Mouse (Mus musculus) liver, adult (tissue): Measurements from ENCODE around the gene Acot4.
A peak's percentile ranks its signal among the peaks of the same experiment; 100 is the strongest.
"Not testable (repeated sequence)": the region's sequence is repeated elsewhere in the genome, so short reads cannot be mapped to it uniquely, and the experiment has no call there.

Experiments
- GATA4 ChIP-seq: IDR thresholded peaks from 2 replicates; pipeline ENCODE4 v1.6.1; 2014; ENCODE audit warnings: mild to moderate bottlenecking, low read length; ENCODE audit not compliant: insufficient replicate concordance

Gene Acot4

GRCm38 (mm10) chr12:84025888-84026287, 12.3 kb upstream of the Acot4 start:
- TF ChIP-seq GATA4 = no peak

- TF ChIP-seq GATA4 = no peak
Measured at GRCm38 (mm10) chr12:84030659-84031332, 7.4 kb upstream of the Acot4 start.

GRCm38 (mm10) chr12:84032854-84033253, 5.3 kb upstream of the Acot4 start:
- TF ChIP-seq GATA4 = peak; percentile 91

- TF ChIP-seq GATA4 = peak; percentile 57; the same call in 1 of the 2 replicates
Measured at GRCm38 (mm10) chr12:84034108-84034507, 4.1 kb upstream of the Acot4 start.

GRCm38 (mm10) chr12:84038691-84039111, 522 bp downstream of the Acot4 start, which contains the start of gene Gm49366:
Gm49366 (plus strand) TSS chr12:84038935.
- TF ChIP-seq GATA4 = not testable (repeated sequence)

GRCm38 (mm10) chr12:84042248-84042647, 4.1 kb downstream of the Acot4 start:
- peak; percentile 67 for TF ChIP-seq GATA4

- TF ChIP-seq GATA4 = no peak
Measured at GRCm38 (mm10) chr12:84044045-84044444, 5.9 kb downstream of the Acot4 start.

GRCm38 (mm10) chr12:84046906-84047305, 8.7 kb downstream of the Acot4 start:
- TF ChIP-seq GATA4 = no peak

- TF ChIP-seq GATA4 = no peak
Measured at GRCm38 (mm10) chr12:84051937-84052474, 13.8 kb downstream of the Acot4 start, which contains the start of gene Acot3. Acot3 (plus strand) TSS chr12:84052144.

GRCm38 (mm10) chr12:84052609-84053008, 14.4 kb downstream of the Acot4 start:
- TF ChIP-seq GATA4 = no peak

GRCm38 (mm10) chr12:84053173-84053572, 15.0 kb downstream of the Acot4 start:
- TF ChIP-seq GATA4 = peak; percentile 89

GRCm38 (mm10) chr12:84053679-84054391, 15.7 kb downstream of the Acot4 start:
- no peak for TF ChIP-seq GATA4

- no peak for TF ChIP-seq GATA4
Measured at GRCm38 (mm10) chr12:84060946-84061345, 22.8 kb downstream of the Acot4 start.

GRCm38 (mm10) chr12:84062336-84062735, 24.2 kb downstream of the Acot4 start:
- TF ChIP-seq GATA4 = no peak

- TF ChIP-seq GATA4 = no peak
Measured at GRCm38 (mm10) chr12:84063228-84063627, 25.0 kb downstream of the Acot4 start.

GRCm38 (mm10) chr12:84063833-84064232, 25.7 kb downstream of the Acot4 start:
- no peak for TF ChIP-seq GATA4
